Mouse (Mus musculus): Measurements from ENCODE around the gene Tmem131l. TPM values are rescaled to one million over a fixed set of nuclear protein-coding genes. Genes with fewer than 3 reads are reported as not detected.

The Tmem131l gene
- polyA plus RNA-seq, 1 experiment = 484 TPM

DNA sequence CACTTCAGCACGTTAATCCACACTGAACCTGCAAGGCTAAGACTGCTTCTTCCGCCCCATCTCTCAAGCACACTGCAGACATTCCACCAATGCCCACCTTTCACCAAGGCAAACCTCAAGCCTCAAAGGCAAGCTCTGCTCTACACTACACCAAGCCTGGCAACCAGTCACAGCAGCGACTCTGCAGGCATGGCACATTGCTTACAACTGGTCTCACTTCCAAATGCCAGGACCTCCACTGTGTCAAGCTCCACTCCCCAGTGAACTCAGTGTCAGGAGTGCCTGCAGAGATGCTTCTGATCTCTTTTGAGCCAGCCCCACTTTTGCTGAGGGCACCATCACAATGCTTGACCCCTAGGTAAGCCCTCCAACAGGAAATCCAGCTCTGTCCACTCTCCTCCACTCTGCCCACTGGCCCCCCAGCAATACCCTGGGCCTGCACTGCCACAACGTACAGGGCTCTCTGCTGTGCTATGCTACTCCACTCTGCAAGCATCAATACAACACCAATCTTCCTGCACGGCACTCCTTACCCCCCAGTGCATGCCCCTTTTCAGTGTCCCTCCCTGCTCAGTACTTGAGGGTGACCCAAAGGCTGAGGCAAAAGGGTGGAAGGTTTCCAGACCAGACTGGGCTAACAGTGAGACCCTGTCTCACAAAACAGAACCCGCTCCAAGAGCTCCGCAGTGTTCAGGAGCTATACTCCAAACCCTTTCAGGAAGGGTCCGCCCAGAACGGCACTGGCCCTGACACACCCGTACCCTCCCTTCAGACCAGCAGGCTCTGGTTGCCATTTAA, 6.8 kb downstream of the Tmem131l start:
- TF ChIP-seq POLR2A (IDR thresholded peaks at IDR 0.05; ENCODE audit: borderline replicate concordance, control insufficient read depth, low read depth, low read length) = no peak
- no peak for TF ChIP-seq CTCF (IDR thresholded peaks at IDR 0.05; ENCODE audit: control insufficient read depth, insufficient read depth, low read length)
- 94% methylated on average over 10 of the region's 10 CpGs for WGBS
- peaks cover 3% of the 10 kb centered on the region for H3K4me1 ChIP-seq (ENCODE audit: control insufficient read depth, insufficient read depth, low read length)
- H3K27ac ChIP-seq (ENCODE audit: control insufficient read depth, insufficient read depth, low read depth, low read length, poor library complexity) = no peak overlapping the region
- no peak overlapping the region for H3K4me3 ChIP-seq (replicated peaks; ENCODE audit: control insufficient read depth, low read depth, low read length)

DNA sequence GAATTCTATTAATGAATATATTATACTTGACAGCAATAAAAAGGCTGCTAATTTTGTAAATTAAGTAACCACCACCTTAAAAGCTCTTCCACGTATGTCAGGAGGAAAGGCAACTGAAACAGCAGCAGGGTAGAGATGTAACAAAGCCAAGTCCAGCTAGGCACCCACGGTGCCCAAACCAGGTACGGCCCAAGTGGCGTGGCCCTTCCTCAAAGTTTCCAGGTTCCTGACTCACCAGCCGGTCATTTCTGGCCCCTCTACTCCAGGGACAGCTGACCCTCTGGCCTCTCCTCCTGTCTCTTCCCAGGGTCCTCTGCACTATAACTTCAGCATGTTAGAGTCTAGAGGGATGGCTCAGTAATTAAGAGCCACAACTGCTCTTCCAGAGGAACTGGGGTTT, 7.6 kb downstream of the Tmem131l start:
- 90% methylated on average over 5 of the region's 5 CpGs for WGBS
- Histone ChIP-seq H3K4me3 (replicated peaks; ENCODE audit: control insufficient read depth, low read depth, low read length) (no peak overlapping the region), H3K4me1 (ENCODE audit: control insufficient read depth, insufficient read depth, low read length) (peaks cover 3% of the 10 kb centered on the region), H3K27ac (ENCODE audit: control insufficient read depth, insufficient read depth, low read depth, low read length, poor library complexity) (no peak overlapping the region)
- TF ChIP-seq POLR2A (IDR thresholded peaks at IDR 0.05; ENCODE audit: borderline replicate concordance, control insufficient read depth, low read depth, low read length) = no peak
- no peak for TF ChIP-seq CTCF (IDR thresholded peaks at IDR 0.05; ENCODE audit: control insufficient read depth, insufficient read depth, low read length)

DNA sequence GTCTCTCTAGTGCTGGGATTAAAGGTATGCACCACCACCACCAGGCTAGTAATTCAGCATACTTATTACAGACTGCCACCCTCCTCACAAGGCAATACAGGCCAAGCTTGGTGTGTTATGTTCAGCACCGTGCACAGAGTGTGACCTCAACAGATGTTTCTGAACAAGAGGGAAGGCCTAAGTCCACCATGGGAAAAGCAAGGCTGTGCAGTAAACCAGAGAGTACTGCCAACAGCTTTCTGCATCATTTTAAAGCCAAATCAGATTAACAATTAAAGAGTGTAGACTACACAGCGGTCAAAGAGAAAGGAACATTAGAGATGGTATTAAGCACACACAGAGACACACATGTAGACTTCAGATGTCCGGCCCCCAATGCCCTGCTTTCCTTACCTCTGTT, 8.8 kb downstream of the Tmem131l start:
- Histone ChIP-seq H3K4me1 (ENCODE audit: control insufficient read depth, insufficient read depth, low read length) (peaks cover 3% of the 10 kb centered on the region), H3K4me3 (replicated peaks; ENCODE audit: control insufficient read depth, low read depth, low read length) (no peak overlapping the region), H3K27ac (ENCODE audit: control insufficient read depth, insufficient read depth, low read depth, low read length, poor library complexity) (no peak overlapping the region)
- TF ChIP-seq POLR2A (IDR thresholded peaks at IDR 0.05; ENCODE audit: borderline replicate concordance, control insufficient read depth, low read depth, low read length) = no peak
- no peak for TF ChIP-seq CTCF (IDR thresholded peaks at IDR 0.05; ENCODE audit: control insufficient read depth, insufficient read depth, low read length)
- 89% methylated on average over 3 of the region's 3 CpGs for WGBS

- H3K27ac ChIP-seq (ENCODE audit: control insufficient read depth, insufficient read depth, low read depth, low read length, poor library complexity) = no peak overlapping the region
- no peaks in the 10 kb centered on the region; the same call in 1 of the 2 replicates for H3K4me1 ChIP-seq (ENCODE audit: control insufficient read depth, insufficient read depth, low read length)
- H3K4me3 ChIP-seq (replicated peaks; ENCODE audit: control insufficient read depth, low read depth, low read length) = no peak overlapping the region
- WGBS = 93% methylated on average over 4 of the region's 4 CpGs
- no peak for TF ChIP-seq CTCF (IDR thresholded peaks at IDR 0.05; ENCODE audit: control insufficient read depth, insufficient read depth, low read length)
- no peak for TF ChIP-seq POLR2A (IDR thresholded peaks at IDR 0.05; ENCODE audit: borderline replicate concordance, control insufficient read depth, low read depth, low read length)
Observed at GRCm38 (mm10) chr3:84028968-84029367, 11.0 kb downstream of the Tmem131l start.

DNA sequence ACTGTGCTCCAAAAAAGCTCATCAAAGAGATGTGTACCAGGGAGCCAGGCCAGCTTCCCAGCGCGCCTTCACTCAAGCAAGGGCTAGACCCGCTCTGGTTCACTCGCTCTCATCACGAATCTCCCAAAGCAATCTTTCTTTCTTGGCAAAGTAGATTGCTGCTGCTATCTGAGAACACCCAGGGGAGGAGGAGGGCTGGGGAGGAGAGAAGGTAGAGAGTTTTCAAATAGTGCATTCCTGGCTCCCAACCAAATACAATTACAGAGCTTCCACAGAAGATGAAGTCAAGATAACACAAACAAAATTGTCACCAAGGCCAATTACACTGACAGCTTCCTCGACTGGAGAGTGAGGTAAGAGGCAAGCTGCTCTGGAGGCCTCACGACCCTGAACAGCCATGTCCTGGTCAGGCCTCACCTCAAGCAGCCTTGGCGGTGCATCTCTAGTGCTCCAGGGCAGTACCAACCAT, 12.2 kb downstream of the Tmem131l start:
- TF ChIP-seq CTCF (IDR thresholded peaks at IDR 0.05; ENCODE audit: control insufficient read depth, insufficient read depth, low read length) = no peak
- TF ChIP-seq POLR2A (IDR thresholded peaks at IDR 0.05; ENCODE audit: borderline replicate concordance, control insufficient read depth, low read depth, low read length) = no peak
- 61% methylated on average over 8 of the region's 8 CpGs for WGBS

DNA sequence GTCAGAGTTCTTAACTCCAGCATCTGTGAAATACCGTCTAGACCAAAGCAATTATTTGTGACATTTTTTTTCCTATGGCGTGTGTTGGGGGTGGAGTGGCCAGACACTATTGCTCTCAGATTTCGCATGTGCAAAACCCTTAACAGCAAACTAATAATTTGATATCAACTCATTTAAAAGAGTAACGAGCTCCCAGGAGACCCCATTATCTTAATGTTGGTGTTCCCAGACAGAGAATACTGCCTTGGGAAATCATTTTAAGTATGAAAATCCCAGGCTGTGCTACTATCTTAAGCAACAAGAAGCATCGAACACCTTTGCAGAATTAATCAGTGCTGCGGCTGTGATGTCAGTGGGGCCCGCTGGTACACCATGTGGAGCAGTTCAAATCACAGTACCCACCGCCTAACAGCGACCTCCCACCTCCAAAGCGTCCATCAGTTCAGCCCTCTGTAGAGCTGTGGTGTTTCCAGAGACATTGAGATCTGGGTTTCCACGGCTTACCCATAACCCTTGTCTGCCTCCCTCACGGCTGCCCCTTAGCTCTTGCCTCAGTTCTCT, 15.4 kb downstream of the Tmem131l start:
- Histone ChIP-seq H3K27ac (ENCODE audit: control insufficient read depth, insufficient read depth, low read depth, low read length, poor library complexity) (no peak overlapping the region), H3K4me3 (replicated peaks; ENCODE audit: control insufficient read depth, low read depth, low read length) (no peak overlapping the region), H3K4me1 (ENCODE audit: control insufficient read depth, insufficient read depth, low read length) (no peaks in the 10 kb centered on the region; the same call in 1 of the 2 replicates)
- WGBS = 88% methylated on average over 12 of the region's 12 CpGs
- TF ChIP-seq POLR2A (IDR thresholded peaks at IDR 0.05; ENCODE audit: borderline replicate concordance, control insufficient read depth, low read depth, low read length) = no peak
- TF ChIP-seq CTCF (IDR thresholded peaks at IDR 0.05; ENCODE audit: control insufficient read depth, insufficient read depth, low read length) = no peak

More for the DNA sequence above, 12.2 kb downstream of the Tmem131l start:
- no peak overlapping the region for H3K4me3 ChIP-seq (replicated peaks; ENCODE audit: control insufficient read depth, low read depth, low read length)
- no peak overlapping the region for H3K27ac ChIP-seq (ENCODE audit: control insufficient read depth, insufficient read depth, low read depth, low read length, poor library complexity)
- no peaks in the 10 kb centered on the region for H3K4me1 ChIP-seq (ENCODE audit: control insufficient read depth, insufficient read depth, low read length)

DNA sequence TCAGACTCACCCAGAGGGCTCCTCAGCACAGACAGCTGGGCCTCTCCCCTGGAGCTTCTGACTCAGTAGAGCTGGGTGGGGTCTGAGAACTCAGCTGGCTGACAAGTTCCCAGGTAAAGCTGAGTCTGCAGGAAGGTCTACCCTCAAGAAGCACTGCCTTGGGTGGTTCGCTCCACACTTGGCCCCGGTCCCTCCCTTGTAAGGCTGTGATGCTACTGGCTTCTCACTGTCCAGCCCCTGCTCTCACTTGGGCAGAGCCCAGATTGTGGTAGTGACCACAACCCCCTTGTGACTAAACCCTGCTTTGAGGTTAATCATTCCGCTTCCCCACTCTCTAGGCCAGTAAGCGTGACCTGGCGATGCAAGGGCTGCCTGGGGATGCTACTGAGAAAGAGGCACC, 17.3 kb downstream of the Tmem131l start:
- H3K4me3 ChIP-seq (replicated peaks; ENCODE audit: control insufficient read depth, low read depth, low read length) = no peak overlapping the region
- H3K27ac ChIP-seq (ENCODE audit: control insufficient read depth, insufficient read depth, low read depth, low read length, poor library complexity) = no peak overlapping the region
- whole genome bisulfite sequencing = 63% methylated on average over 5 of the region's 5 CpGs
- H3K4me1 ChIP-seq (ENCODE audit: control insufficient read depth, insufficient read depth, low read length) = no peaks in the 10 kb centered on the region; the same call in 1 of the 2 replicates
- TF ChIP-seq CTCF (IDR thresholded peaks at IDR 0.05; ENCODE audit: control insufficient read depth, insufficient read depth, low read length) (no peak), POLR2A (IDR thresholded peaks at IDR 0.05; ENCODE audit: borderline replicate concordance, control insufficient read depth, low read depth, low read length) (no peak)

DNA sequence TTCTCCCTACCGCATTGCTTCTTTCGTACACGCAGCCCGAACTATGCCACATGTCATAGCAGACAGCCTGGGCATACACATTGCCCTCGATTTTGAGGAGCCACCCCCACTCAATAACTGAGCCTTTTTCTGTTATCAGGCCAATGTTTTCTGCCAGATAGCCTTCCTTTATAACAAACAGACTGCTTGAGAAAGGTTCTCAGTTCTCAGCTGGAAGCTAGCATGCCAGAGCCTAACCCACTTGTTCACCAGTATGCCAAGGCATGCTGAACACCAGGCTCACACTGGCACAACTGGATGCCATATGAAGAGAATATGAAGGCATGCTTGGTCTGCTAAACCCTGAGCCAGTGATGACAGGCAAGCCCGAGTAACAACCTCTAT, 17.8 kb downstream of the Tmem131l start:
- TF ChIP-seq CTCF (IDR thresholded peaks at IDR 0.05; ENCODE audit: control insufficient read depth, insufficient read depth, low read length) (no peak), POLR2A (IDR thresholded peaks at IDR 0.05; ENCODE audit: borderline replicate concordance, control insufficient read depth, low read depth, low read length) (no peak)
- 68% methylated on average over 6 of the region's 6 CpGs for WGBS

More for the DNA sequence above, 17.8 kb downstream of the Tmem131l start:
- Histone ChIP-seq H3K27ac (ENCODE audit: control insufficient read depth, insufficient read depth, low read depth, low read length, poor library complexity) (no peak overlapping the region), H3K4me1 (ENCODE audit: control insufficient read depth, insufficient read depth, low read length) (no peaks in the 10 kb centered on the region; the same call in 1 of the 2 replicates), H3K4me3 (replicated peaks; ENCODE audit: control insufficient read depth, low read depth, low read length) (no peak overlapping the region)
